Mouse (Mus musculus): ENCODE results near the gene Zfp709. TPM values are rescaled to one million over a fixed set of nuclear protein-coding genes. Genes with fewer than 3 reads are reported as not detected.
"Not testable (repeated sequence)": the region's sequence is repeated elsewhere in the genome, so short reads cannot be mapped to it uniquely, and the experiment has no call there.

The Zfp709 gene
- 10 to 100 TPM; 11.6 to 14.6 TPM for total RNA-seq (2021)
- long read RNA-seq, experiment 1, full-length matches to known transcripts = 1 of 2 reads
- long read RNA-seq, experiment 1, partial matches to known transcripts = 0 of 2 reads
- long read RNA-seq, experiment 1, other reads (novel, unspliced or antisense) = 1 of 2 reads
- long read RNA-seq, experiment 2, full-length matches to known transcripts = 3 of 3 reads
- long read RNA-seq, experiment 2, partial matches to known transcripts = 0 of 3 reads
- long read RNA-seq, experiment 2, other reads (novel, unspliced or antisense) = 0 of 3 reads

- peak; percentile 46 to 48 for DNase-seq (ENCODE audit: low spot score in 2 of 2)
Measured at GRCm38 (mm10) chr8:71881618-71882274, at the start of gene Zfp709. Gene Zfp709 (plus strand): TSS chr8:71882019.

DNA sequence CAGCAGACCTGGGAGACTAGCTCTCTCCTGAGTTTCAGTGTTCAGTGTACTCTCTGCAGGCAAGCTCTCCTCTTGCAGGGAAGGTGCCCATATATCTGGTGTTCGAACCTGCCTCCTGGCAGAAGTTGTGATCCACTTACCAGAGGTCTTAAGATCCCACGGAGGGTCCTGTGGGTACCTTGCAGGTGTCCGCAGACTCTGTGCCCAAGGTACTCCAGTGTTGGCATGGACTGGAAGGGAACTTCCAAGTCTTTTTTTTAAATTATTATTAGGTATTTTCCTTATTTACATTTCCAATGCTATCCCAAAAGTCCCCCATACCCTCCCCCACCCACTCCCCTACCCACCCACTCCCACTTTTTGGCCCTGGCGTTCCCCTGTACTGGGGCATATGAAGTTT is 43.6 kb upstream of the Zfp709 start:
- DNase-seq (ENCODE audit: low spot score in 2 of 2) = not testable (repeated sequence)

DNA sequence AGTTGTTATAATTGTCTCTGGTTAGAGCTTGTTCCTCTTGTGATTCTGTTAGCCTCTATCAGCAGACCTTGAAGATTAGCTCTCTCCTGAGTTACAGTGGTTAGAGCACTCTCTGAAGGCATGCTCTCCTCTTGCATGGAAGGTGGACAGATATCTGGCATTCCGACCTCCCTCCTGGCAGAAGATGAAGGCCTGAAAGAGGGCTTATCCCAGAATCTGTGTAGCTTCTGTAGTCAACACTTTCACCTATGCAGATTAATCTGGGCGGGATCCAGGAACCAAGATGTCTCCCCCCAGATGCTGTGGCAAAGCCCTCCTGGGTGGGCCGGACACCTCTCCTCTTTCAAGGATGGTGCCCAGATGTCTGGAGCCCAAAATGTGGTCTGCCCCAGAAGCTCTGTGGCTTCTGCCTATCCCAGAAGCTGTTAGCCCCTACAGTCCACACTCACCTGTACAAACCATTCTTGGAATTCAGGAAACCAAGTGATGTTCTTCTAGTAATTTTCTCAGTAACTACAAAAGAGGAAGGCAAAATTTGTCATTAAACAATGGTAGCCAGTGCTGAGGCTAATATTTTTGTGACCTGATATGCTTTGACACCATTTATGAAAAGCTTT is 40.5 kb upstream of the Zfp709 start:
- not testable (repeated sequence) for DNase-seq (ENCODE audit: low spot score in 2 of 2)

DNA sequence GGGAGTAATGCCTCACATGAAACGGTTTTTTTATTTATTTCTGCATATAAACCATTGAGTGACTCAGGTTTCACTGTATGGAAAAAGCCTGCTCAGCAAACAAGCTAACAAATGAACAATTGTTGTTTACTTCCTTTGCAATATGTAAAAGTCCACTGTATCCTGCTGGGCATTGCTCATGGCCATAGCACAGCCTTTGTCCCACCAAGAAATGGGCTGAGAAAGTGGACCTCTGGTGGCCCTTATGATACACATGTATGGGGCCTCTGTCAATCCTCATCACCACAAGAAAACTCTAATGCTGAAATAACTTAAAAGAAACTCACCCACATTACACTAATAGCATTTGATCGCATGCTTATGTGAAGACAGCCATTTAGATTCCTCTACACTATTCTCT is 39.3 kb upstream of the Zfp709 start:
- DNase-seq (ENCODE audit: low spot score in 2 of 2) = not testable (repeated sequence)

- not testable (repeated sequence) for DNase-seq (ENCODE audit: low spot score in 2 of 2)
Measured at GRCm38 (mm10) chr8:71844453-71844852, 37.4 kb upstream of the Zfp709 start.

GRCm38 (mm10) chr8:71845993-71846483 is 35.8 kb upstream of the Zfp709 start:
- not testable (repeated sequence) for DNase-seq (ENCODE audit: low spot score in 2 of 2)

DNA sequence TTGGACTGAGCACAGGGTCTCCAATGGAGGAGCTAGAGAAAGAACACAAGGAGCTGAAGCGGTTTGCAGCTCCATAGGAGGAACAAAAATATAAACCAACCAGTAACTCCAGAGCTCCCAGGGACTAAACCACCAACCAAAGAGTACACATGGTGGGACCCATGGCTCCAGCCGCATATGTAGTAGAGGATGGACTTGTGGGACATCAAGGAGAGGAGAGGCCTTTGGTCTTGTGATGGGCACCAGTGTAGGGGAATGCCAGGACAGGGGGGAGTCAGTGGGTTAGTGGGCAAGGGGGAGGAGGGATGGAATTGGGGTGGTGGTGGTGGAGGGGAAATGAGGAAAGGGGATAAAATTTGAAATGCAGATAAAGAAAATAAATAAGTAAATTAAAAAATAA is 35.1 kb upstream of the Zfp709 start:
- DNase-seq (ENCODE audit: low spot score in 2 of 2) = peak in 1 of 2 experiments; percentile 10

GRCm38 (mm10) chr8:71851014-71851413 is 30.8 kb upstream of the Zfp709 start:
- not testable (repeated sequence) for DNase-seq (ENCODE audit: low spot score in 2 of 2)

- not testable (repeated sequence) for DNase-seq (ENCODE audit: low spot score in 2 of 2)
Measured at GRCm38 (mm10) chr8:71853360-71853759, 28.5 kb upstream of the Zfp709 start.

- DNase-seq (ENCODE audit: low spot score in 2 of 2) = not testable (repeated sequence)
Measured at GRCm38 (mm10) chr8:71856630-71857328, 25.0 kb upstream of the Zfp709 start.

- DNase-seq (ENCODE audit: low spot score in 2 of 2) = not testable (repeated sequence)
Measured at GRCm38 (mm10) chr8:71857364-71857763, 24.5 kb upstream of the Zfp709 start.

DNA sequence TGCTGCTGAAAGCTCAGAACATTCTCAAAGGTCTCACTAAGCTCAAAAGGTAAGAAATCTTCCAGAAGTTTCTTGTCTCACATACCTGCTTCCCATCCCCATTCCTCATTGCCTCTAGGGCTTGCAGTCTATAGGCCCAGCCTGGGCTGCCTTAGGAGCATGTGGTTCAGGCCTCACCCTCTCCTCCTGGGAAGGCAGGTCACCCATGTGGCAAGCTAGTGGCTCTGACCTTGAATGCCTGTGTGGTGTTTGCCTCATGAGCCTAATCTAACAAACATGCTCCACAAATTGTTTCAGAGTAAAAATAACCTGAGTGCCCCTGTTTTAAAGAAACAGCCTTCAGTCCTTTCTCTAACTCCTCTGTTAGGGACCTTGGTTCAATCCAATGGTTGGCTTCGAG is 20.3 kb upstream of the Zfp709 start:
- DNase-seq (ENCODE audit: low spot score in 2 of 2) = not testable (repeated sequence)

DNA sequence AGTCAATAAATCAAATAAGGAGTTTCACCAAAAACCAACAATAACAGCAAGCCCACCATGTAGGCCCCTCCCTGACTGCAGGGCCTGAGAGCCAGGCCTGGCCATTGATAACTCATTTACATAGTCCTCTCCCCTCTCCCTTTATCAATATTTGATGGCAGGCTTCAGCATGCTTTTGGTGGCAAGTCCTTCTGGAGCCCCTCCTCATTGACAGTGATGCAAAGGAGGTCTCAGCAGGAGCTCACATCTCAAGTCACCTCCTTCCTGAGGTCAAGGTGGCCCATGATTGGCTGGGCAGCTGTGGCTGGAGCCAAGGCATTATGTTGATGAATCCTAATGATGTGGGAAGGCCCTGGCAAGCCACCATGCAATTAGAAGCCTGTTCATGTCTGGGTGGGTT is 19.8 kb upstream of the Zfp709 start:
- not testable (repeated sequence) for DNase-seq (ENCODE audit: low spot score in 2 of 2)

DNA sequence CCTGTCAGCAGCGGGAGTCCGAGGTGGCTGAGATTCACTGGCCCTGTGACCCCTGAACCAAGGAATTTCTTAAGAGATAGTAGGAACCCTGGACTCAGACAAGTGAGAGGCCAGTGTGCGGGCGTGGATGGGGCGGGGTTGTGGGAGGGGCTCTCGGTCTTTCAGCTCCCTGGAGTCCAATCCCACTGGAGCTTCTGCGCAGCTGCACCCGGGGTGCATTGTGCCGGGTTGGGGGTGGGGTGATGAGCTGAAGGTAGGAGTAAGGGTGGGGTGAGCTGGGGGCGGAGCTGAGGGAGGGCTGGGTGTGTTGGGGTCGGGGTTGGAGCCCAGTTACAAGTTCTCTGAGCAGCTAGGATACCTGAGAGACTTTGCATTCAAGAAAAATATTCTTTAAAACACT is 18.8 kb downstream of the Zfp709 start:
- DNase-seq (ENCODE audit: low spot score in 2 of 2) = not testable (repeated sequence)

DNA sequence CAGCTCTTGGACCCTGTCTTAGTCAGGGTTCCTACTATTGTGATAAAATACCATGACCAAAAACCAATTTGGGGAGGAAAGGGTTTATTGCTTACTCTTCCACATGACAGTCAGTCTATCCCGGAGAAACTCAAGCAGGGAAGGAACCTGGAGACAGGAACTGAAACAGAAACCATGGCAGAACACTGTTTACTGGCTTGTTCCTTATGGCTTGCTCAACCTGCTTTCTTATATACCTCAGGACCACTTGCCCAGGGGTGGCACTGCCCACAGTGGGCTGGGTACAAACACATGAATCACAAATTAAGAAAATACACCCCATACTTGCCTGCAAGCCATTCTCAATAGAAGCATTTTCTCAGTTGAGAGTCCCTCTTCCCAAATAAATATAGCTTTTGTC is 21.3 kb downstream of the Zfp709 start:
- DNase-seq (ENCODE audit: low spot score in 2 of 2) = not testable (repeated sequence)

GRCm38 (mm10) chr8:71906809-71907208 is 25.0 kb downstream of the Zfp709 start:
- DNase-seq (ENCODE audit: low spot score in 2 of 2) = no peak

- no peak for DNase-seq (ENCODE audit: low spot score in 2 of 2)
Measured at GRCm38 (mm10) chr8:71907798-71908257, 26.0 kb downstream of the Zfp709 start.

GRCm38 (mm10) chr8:71908309-71909261 is 26.8 kb downstream of the Zfp709 start, which contains the start of the genes Zfp882 and Zfp617:
Gene Zfp882 (plus strand): TSS chr8:71908608.
Gene Zfp617 (plus strand): TSS chr8:71908635.
- peak; percentile 66 to 77 for DNase-seq (ENCODE audit: low spot score in 2 of 2)

GRCm38 (mm10) chr8:71912286-71912685 is 30.5 kb downstream of the Zfp709 start:
- no peak for DNase-seq (ENCODE audit: low spot score in 2 of 2)

Data from adrenal gland, postnatal 4 days (tissue).